Mouse (Mus musculus) heart, embryonic 14.5 days (tissue): ENCODE results near the gene Cdk4. TPM values are rescaled to one million over a fixed set of nuclear protein-coding genes. Genes with fewer than 3 reads are reported as not detected.

Experiments
- ATAC-seq: fragments of 200-750 bp; cut with Nextera tagmentation; 2 replicates; pipeline ENCODE4 v1.8.0; 2017; ENCODE audit warnings: low read depth, moderate TSS enrichment; ENCODE audit not compliant: insufficient number of reproducible peaks, insufficient read depth, low FRiP score
- H3K27ac ChIP-seq, 2 experiments: fragments of 200-500 bp in 1 of 2; fragments of 300-500 bp in 1 of 2; sonication (generic) in 1 of 2; replicated peaks in 1 of 2; 2 replicates each; pipeline ENCODE4 v1.5.1; 2012 to 2014; ENCODE audit warnings: low read depth in 2 of 2, low read length in 2 of 2, control low read depth in 1 of 2, mild to moderate bottlenecking in 1 of 2, mixed read lengths in 1 of 2; ENCODE audit not compliant: control insufficient read depth in 1 of 2, insufficient read depth in 1 of 2
- H3K27me3 ChIP-seq: fragments of 300-500 bp; sonication (generic); 2 replicates; pipeline ENCODE4 v1.6.1; 2014; ENCODE audit warnings: mild to moderate bottlenecking, low read length, control low read depth; ENCODE audit not compliant: control insufficient read depth, insufficient read depth
- H3K36me3 ChIP-seq: fragments of 300-500 bp; sonication (generic); 2 replicates; pipeline ENCODE4 v1.6.1; 2014; ENCODE audit warnings: mild to moderate bottlenecking, control low read depth, low read length, mixed read lengths; ENCODE audit not compliant: control insufficient read depth, insufficient read depth
- H3K4me1 ChIP-seq, 2 experiments: fragments of 200-500 bp in 1 of 2; fragments of 300-500 bp in 1 of 2; sonication (generic) in 1 of 2; 2 replicates each; pipeline ENCODE4 v1.6.1; 2012 to 2014; ENCODE audit warnings: low read length in 2 of 2, control low read depth in 1 of 2, mixed read lengths in 1 of 2; ENCODE audit not compliant: control insufficient read depth in 2 of 2, insufficient read depth in 2 of 2
- H3K4me2 ChIP-seq: fragments of 300-500 bp; sonication (generic); 2 replicates; pipeline ENCODE4 v1.6.1; 2014; ENCODE audit warnings: mild to moderate bottlenecking, low read length
- H3K4me3 ChIP-seq, 2 experiments: fragments of 200-500 bp in 1 of 2; fragments of 300-500 bp in 1 of 2; sonication (generic) in 1 of 2; 2 replicates each; pipeline ENCODE4 v1.5.1; 2012 to 2014; ENCODE audit warnings: low read length in 2 of 2, mild to moderate bottlenecking in 2 of 2, control low read depth in 1 of 2, low read depth in 1 of 2, moderate library complexity in 1 of 2; ENCODE audit not compliant: control insufficient read depth in 1 of 2, insufficient read depth in 1 of 2
- H3K9ac ChIP-seq: fragments of 300-500 bp; sonication (generic); 2 replicates; pipeline ENCODE4 v1.6.1; 2014; ENCODE audit warnings: mild to moderate bottlenecking, low read length
- H3K9me3 ChIP-seq: fragments of 300-500 bp; sonication (generic); 2 replicates; pipeline ENCODE4 v1.6.1; 2016; ENCODE audit warnings: low read length, control low read depth; ENCODE audit not compliant: control insufficient read depth
- WGBS: fragments of 180-500 bp; shearing (Covaris S2); extraction: QIAGEN DNeasy Blood & Tissue Kit; methylation state at CpG from one replicate; pipeline ENCODE4 v1.1.7; 2014; 5-methylcytosine and 5-hydroxymethylcytosine counted together
- polyA plus RNA-seq: library from polyadenylated mRNA; unstranded; fragments of >200 nt; fragmentation: Nextera tagmentation; extraction: Ambion mirVana; gene quantifications from 2 replicates; pipeline ENCODE4 v1.2.1, GENCODE M21; 2014

The Cdk4 gene
- polyA plus RNA-seq, 1 experiment from 2014 or later = 946 TPM

DNA sequence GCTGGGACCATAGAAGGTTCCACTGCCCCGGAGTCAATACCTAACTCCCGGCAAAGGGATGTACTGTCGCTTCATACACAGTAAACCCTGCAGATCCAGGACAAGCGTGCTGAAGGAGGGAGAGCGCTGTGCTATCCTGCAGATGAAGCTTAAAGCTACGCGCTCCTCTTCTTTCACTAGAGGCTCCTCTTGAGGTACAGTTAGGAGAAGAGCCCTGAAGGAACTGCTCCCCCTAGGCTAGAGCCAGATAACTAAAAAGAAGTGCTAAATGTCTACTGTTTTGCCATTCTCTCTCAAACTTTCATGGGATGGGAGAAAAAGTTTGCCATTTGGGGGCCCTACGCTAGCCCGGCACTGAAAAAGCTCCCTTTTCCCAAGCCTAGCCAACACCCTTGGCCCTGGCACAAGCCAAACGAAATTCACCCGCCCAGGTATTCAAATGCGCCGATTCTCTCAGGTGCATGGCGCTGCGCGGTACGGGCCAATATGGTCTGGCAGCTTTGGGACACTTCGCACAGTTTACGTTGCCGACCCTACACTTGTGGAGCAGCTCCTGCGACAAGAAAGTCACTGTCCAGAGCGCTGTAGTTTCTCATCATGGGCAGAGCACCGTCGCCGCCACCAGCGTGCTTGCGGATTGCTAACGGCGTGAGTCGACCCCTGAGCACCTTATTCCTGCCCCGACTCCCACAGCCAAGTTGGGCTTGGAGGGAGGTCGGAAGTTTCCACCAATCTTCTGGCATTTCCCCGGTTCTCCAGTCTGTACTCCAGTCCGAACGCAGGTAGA is 14.5 kb upstream of the Cdk4 start:
- Histone ChIP-seq H3K9ac (no peak overlapping the region), H3K27me3 (peaks cover 60% of the 10 kb centered on the region), H3K4me1 (peaks cover 6 to 8% of the 10 kb centered on the region in 2 experiments; a peak in 3 of 4 replicates), H3K4me3 (peak overlapping the region in 1 of 2 experiments; percentile 12; a peak in 2 of 4 replicates), H3K27ac (no peak overlapping the region), H3K36me3 (peaks cover 17% of the 10 kb centered on the region), H3K9me3 (no peaks in the 10 kb centered on the region), H3K4me2 (peak overlapping the region; percentile 47)
- WGBS = 6% methylated on average over 35 of the region's 35 CpGs
- ATAC-seq = no peak

DNA sequence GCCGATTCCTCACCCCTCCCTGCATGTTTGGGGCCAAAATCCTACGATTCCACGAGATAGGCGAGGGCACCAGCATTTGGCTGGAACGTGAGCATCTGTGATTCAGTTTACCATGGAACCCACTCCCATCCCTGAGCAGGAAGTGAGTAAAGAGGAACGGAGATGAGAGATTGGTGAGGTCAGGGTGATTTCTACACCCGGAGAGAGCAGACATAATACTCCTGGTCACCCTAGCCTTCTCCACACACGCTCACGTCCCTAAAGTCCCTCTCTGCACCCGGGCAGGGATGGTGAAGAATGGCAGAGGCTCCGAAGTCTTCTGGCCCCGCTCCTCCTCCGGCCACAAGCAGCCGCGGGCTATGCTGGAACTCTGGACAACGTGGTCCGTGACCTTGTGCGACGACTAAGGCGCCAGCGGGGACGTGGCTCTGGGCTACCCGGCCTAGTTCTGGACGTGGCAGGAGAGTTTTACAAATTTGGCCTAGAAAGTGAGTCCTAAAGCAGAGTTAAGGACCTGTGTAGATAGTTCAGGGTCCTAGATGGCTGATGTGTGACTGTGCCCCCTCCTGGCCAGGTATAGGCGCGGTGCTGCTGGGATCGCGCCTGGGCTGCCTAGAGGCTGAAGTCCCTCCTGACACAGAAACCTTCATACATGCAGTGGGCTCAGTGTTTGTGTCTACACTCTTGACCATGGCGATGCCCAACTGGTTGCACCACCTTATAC is 13.8 kb upstream of the Cdk4 start:
- H3K27me3 ChIP-seq = peaks cover 66% of the 10 kb centered on the region
- 2% methylated on average over 29 of the region's 29 CpGs for WGBS
- H3K4me1 ChIP-seq = peaks cover 6 to 8% of the 10 kb centered on the region in 2 experiments; a peak in 3 of 4 replicates
- no peak overlapping the region for H3K9ac ChIP-seq
- H3K36me3 ChIP-seq = peaks cover 10% of the 10 kb centered on the region
- H3K4me3 ChIP-seq = peak overlapping the region in 1 of 2 experiments; percentile 12; a peak in 2 of 4 replicates
- no peak overlapping the region for H3K27ac ChIP-seq
- ATAC-seq = no peak
- peak overlapping the region; percentile 47 for H3K4me2 ChIP-seq
- H3K9me3 ChIP-seq = no peaks in the 10 kb centered on the region

DNA sequence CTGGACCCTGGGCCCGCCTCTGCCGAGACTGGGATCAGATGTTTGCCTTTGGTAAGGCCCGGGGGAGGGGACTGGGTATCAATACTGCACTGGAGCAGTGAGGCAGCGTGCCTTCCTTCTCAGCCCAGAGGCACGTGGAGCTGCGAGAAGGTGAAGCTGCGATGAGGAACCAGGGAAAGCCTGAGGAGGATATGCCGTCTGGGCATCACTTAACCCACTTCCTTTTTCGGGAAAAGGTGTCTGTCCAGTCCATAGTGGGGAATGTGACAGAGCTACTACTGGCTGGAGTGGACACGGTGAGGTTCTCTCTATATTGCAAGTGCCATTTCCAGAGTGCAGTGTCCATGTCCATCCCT is 13.2 kb upstream of the Cdk4 start:
- no peak overlapping the region for H3K9ac ChIP-seq
- peaks cover 66% of the 10 kb centered on the region for H3K27me3 ChIP-seq
- H3K4me3 ChIP-seq = no peak overlapping the region
- H3K4me2 ChIP-seq = no peak overlapping the region
- 11% methylated on average over 10 of the region's 10 CpGs for WGBS
- H3K27ac ChIP-seq = no peak overlapping the region
- H3K9me3 ChIP-seq = no peaks in the 10 kb centered on the region
- peaks cover 6 to 8% of the 10 kb centered on the region in 2 experiments; a peak in 3 of 4 replicates for H3K4me1 ChIP-seq
- H3K36me3 ChIP-seq = peaks cover 6% of the 10 kb centered on the region; the same call in 1 of the 2 replicates
- no peak for ATAC-seq

DNA sequence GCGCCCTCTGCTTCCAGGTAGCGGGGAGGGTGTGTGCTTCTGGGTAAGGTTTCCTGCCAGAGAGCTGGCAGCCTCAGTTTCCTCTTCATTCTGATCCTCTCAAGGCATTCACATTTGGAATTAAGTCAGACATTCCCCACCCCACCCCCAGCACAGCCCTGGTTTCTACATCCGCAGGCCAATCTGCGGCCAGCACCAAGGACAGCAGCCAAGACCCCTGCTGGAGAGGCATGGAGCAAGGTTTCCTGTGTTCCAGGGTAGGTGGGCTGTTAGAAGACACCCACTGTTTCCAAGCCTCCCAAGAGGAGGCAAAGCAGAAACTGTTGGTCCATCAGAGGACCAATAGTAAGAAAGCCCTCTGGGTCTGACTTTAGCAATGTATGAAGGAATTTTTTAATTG is 8.7 kb upstream of the Cdk4 start:
- WGBS = 47% methylated on average over 4 of the region's 4 CpGs
- no peak for ATAC-seq
- Histone ChIP-seq H3K27me3 (peaks cover 64% of the 10 kb centered on the region), H3K36me3 (0 out of 2 replicates have a peak, but pooled peaks cover 2% of the 10 kb centered on the region), H3K27ac (no peak overlapping the region), H3K4me2 (no peak overlapping the region), H3K4me1 (peaks cover 4 to 13% of the 10 kb centered on the region in 2 experiments; a peak in 2 of 4 replicates), H3K9me3 (no peaks in the 10 kb centered on the region), H3K9ac (no peak overlapping the region), H3K4me3 (no peak overlapping the region)

DNA sequence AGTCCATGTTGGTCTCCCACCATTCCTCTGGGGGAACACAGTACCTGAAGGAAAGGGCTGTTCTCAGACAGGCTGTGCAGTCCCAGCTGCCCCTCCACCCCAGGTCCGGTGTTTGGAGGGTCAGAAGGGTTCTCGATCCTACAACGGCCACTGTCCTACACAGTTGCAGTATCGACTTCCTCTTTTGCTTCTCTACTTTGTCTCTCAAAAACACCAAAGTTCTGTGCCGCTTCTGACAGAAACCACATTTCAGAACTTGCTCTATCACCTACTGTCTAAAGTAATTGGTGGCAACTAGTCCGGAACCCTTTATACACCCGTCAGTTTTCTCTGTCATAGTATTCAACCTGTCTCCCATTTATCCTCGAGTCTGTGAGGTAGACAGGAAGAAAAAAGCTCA is 7.9 kb upstream of the Cdk4 start:
- peaks cover 59% of the 10 kb centered on the region for H3K27me3 ChIP-seq
- 82% methylated on average over 8 of the region's 8 CpGs for WGBS
- ATAC-seq = no peak

DNA sequence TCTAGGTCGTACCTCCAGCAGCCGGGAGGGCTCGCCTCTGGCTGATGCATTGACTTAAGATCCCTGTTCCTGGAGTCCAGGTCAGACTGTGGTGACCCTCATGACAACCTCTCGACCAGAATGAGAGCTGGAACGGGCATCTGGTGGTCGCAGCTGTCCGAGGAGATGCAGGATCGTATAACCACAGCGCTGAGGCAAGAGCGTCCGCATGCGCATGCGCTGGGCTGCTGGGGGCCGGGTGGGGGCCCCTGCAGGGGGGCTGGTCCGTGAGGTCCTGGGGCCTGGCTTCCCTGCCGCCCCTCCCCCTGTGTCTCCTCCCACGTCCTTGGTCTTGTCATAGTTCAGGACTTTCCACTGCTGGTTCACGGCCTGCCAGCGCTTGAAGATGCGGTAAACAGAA is 6.8 kb upstream of the Cdk4 start:
- Histone ChIP-seq H3K9ac (no peak overlapping the region), H3K9me3 (no peaks in the 10 kb centered on the region), H3K4me2 (no peak overlapping the region), H3K27ac (no peak overlapping the region), H3K27me3 (peaks cover 59% of the 10 kb centered on the region), H3K4me3 (no peak overlapping the region), H3K4me1 (peaks cover 6 to 18% of the 10 kb centered on the region in 2 experiments; a peak in 2 of 4 replicates), H3K36me3 (0 out of 2 replicates have a peak, but pooled peaks cover 2% of the 10 kb centered on the region)
- no peak for ATAC-seq
- WGBS = 77% methylated on average over 20 of the region's 20 CpGs

More for the DNA sequence above, 7.9 kb upstream of the Cdk4 start:
- Histone ChIP-seq H3K9ac (no peak overlapping the region), H3K36me3 (0 out of 2 replicates have a peak, but pooled peaks cover 2% of the 10 kb centered on the region), H3K4me3 (no peak overlapping the region), H3K27ac (no peak overlapping the region), H3K4me2 (no peak overlapping the region), H3K9me3 (no peaks in the 10 kb centered on the region), H3K4me1 (peaks cover 6 to 17% of the 10 kb centered on the region in 2 experiments; a peak in 2 of 4 replicates)

DNA sequence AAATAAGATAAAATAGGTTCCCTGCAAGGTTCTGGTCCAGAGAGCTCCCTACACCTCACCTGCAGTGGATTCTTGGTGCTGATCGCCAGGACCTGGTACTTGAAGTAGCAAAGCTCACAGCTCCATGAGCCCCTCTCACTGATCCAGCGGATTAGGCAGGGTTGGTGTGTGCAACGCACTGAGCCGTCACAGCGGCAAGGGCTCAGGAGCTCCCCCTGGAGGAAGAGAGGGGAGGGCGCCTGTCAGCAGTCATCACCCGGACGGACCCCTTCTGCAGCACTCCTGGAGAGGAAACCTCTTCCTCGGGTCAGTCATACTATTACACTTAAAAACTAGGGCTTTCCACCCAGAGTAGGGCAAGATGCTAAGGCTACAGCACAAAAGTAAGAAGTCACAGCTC is 5.2 kb upstream of the Cdk4 start:
- H3K4me1 ChIP-seq = peaks cover 6 to 18% of the 10 kb centered on the region in 2 experiments; a peak in 3 of 4 replicates
- WGBS = 2% methylated on average over 9 of the region's 9 CpGs
- no peak overlapping the region for H3K4me3 ChIP-seq
- no peak for ATAC-seq
- H3K36me3 ChIP-seq = 0 out of 2 replicates have a peak, but pooled peaks cover 2% of the 10 kb centered on the region
- H3K27ac ChIP-seq = no peak overlapping the region
- H3K9me3 ChIP-seq = no peaks in the 10 kb centered on the region
- no peak overlapping the region; the same call in 1 of the 2 replicates for H3K4me2 ChIP-seq
- no peak overlapping the region for H3K9ac ChIP-seq
- H3K27me3 ChIP-seq = peaks cover 50% of the 10 kb centered on the region
